Mouse (Mus musculus): ENCODE measurements around the gene Sipa1l2. TPM values are rescaled to one million over a fixed set of nuclear protein-coding genes. Genes with fewer than 3 reads are reported as not detected.

Sipa1l2 gene
- polyA plus RNA-seq, 1 experiment from 2014 or later = 25.3 TPM

- H3K27me3 ChIP-seq = no peaks in the 10 kb centered on the region
- no peak overlapping the region for H3K4me3 ChIP-seq
- no peak overlapping the region for H3K9ac ChIP-seq
- peak overlapping the region; percentile 23; the same call in 1 of the 2 replicates for H3K27ac ChIP-seq (replicated peaks)
- whole genome bisulfite sequencing = 26% methylated on average over 6 of the region's 6 CpGs
- no peaks in the 10 kb centered on the region for H3K36me3 ChIP-seq
- H3K4me2 ChIP-seq = no peak overlapping the region
- H3K9me3 ChIP-seq = no peaks in the 10 kb centered on the region
- ATAC-seq (ENCODE audit: low FRiP score, low read depth) = no peak
- H3K4me1 ChIP-seq (replicated peaks) = peaks cover 63% of the 10 kb centered on the region
These were observed 64.9 kb downstream of the Sipa1l2 start for GRCm38 (mm10) chr8:125504605-125505257.

DNA sequence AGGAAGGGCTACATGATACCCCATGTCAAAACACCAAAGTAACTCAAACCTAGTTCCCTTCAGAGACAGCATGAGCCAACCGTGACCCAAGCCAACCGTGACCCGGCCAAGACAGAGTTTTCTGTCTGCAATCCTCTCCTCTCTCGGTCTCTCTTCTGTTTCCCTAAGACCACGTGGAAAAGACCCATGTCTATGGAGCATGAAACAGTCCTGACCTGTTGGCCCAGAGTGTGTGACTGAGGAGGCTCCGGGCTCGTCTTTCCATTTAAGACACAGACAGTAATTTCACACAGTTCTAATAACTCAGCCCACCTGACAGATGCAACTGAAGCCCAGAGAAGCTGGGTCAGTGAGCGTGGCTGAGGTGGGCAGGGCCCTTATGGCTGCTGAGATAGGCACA, 65.8 kb downstream of the Sipa1l2 start:
- Histone ChIP-seq H3K27ac (replicated peaks) (no peak overlapping the region), H3K27me3 (no peaks in the 10 kb centered on the region), H3K36me3 (no peaks in the 10 kb centered on the region), H3K4me3 (no peak overlapping the region), H3K4me1 (replicated peaks) (peaks cover 59% of the 10 kb centered on the region), H3K9me3 (no peaks in the 10 kb centered on the region), H3K4me2 (no peak overlapping the region), H3K9ac (no peak overlapping the region)
- WGBS = 76% methylated on average over 8 of the region's 8 CpGs
- no peak for ATAC-seq (ENCODE audit: low FRiP score, low read depth)

DNA sequence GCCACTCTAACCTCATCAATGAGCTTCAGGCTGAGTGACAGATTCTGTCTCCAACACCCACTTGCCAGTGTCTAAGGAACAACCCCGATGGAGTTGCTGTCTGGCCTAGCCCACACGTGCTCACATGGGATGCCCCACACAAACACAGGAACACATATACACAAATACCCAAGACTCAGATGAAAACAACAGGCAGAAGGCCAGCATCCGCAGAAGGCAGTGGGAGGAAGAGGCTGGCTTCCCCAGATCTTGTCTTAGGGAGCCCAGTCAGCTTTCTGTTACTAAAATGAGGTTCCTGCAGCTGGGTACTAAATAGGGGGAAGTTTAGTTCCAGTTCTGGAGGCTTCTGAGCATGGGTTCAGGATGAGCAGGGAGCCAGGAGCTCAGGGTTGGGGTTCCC, 66.8 kb downstream of the Sipa1l2 start:
- no peaks in the 10 kb centered on the region for H3K36me3 ChIP-seq
- WGBS = 88% methylated on average over 3 of the region's 3 CpGs
- no peak overlapping the region for H3K27ac ChIP-seq (replicated peaks)
- H3K4me1 ChIP-seq (replicated peaks) = peaks cover 59% of the 10 kb centered on the region
- H3K27me3 ChIP-seq = no peaks in the 10 kb centered on the region
- no peak overlapping the region for H3K4me2 ChIP-seq
- H3K9me3 ChIP-seq = no peaks in the 10 kb centered on the region
- no peak overlapping the region for H3K4me3 ChIP-seq
- no peak overlapping the region for H3K9ac ChIP-seq
- ATAC-seq (ENCODE audit: low FRiP score, low read depth) = no peak

- Histone ChIP-seq H3K27ac (replicated peaks) (no peak overlapping the region), H3K4me1 (replicated peaks) (peaks cover 39% of the 10 kb centered on the region), H3K27me3 (no peaks in the 10 kb centered on the region), H3K4me3 (no peak overlapping the region), H3K36me3 (no peaks in the 10 kb centered on the region), H3K4me2 (no peak overlapping the region), H3K9ac (no peak overlapping the region), H3K9me3 (no peaks in the 10 kb centered on the region)
- no peak for ATAC-seq (ENCODE audit: low FRiP score, low read depth)
- 48% methylated on average over 5 of the region's 5 CpGs for WGBS
These were observed 69.6 kb downstream of the Sipa1l2 start for GRCm38 (mm10) chr8:125500005-125500404.

DNA sequence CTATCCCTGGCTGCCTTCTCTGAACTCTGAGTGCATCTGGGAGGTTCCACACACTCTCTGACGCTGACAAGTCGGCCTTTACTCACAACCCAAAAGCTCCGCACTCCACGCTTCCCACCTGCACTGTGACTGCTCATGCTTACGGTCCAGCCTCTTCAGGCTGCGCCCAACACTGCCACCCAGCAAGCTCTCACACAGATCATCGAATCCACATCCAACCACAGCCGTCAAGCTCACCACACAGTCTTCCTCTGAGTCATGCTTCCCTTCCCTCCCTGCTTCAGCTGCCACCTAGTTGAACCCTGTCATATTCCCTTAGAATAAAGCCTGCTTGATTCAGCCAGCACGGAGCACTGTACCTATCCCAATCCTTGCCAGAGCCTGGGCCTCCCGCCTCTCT, 71.1 kb downstream of the Sipa1l2 start:
- H3K4me3 ChIP-seq = no peak overlapping the region
- no peak overlapping the region for H3K27ac ChIP-seq (replicated peaks)
- H3K27me3 ChIP-seq = no peaks in the 10 kb centered on the region
- ATAC-seq (ENCODE audit: low FRiP score, low read depth) = no peak
- H3K4me2 ChIP-seq = no peak overlapping the region
- H3K9ac ChIP-seq = no peak overlapping the region
- peaks cover 30% of the 10 kb centered on the region for H3K4me1 ChIP-seq (replicated peaks)
- 75% methylated on average over 10 of the region's 10 CpGs for WGBS
- no peaks in the 10 kb centered on the region for H3K9me3 ChIP-seq
- no peaks in the 10 kb centered on the region for H3K36me3 ChIP-seq

DNA sequence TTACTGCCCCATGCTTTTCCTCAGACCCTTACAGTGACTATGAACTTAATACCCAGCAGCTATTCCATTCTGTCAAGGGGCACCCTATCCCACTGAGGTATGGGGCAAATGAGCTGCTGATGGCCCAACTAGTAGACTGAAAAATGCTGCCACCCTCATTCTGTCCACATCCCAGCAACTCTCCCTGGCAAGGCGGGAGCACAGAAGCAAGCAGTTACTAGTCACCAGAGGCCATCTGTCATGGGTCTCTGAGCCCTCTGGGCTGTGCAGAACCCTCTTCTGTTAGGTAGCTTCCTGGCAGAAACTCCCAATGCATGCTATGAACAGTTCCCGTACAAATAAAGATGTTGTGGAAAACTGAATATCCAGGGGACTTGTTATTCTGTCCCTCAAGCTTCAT, 74.1 kb downstream of the Sipa1l2 start:
- no peak for ATAC-seq (ENCODE audit: low FRiP score, low read depth)
- no peak overlapping the region for H3K4me2 ChIP-seq
- no peak overlapping the region for H3K27ac ChIP-seq (replicated peaks)
- H3K36me3 ChIP-seq = peaks cover 4% of the 10 kb centered on the region; the same call in 1 of the 2 replicates
- H3K9ac ChIP-seq = no peak overlapping the region
- peaks cover 32% of the 10 kb centered on the region for H3K4me1 ChIP-seq (replicated peaks)
- 69% methylated on average over 2 of the region's 2 CpGs for WGBS
- H3K27me3 ChIP-seq = no peaks in the 10 kb centered on the region
- H3K4me3 ChIP-seq = no peak overlapping the region
- H3K9me3 ChIP-seq = no peaks in the 10 kb centered on the region

DNA sequence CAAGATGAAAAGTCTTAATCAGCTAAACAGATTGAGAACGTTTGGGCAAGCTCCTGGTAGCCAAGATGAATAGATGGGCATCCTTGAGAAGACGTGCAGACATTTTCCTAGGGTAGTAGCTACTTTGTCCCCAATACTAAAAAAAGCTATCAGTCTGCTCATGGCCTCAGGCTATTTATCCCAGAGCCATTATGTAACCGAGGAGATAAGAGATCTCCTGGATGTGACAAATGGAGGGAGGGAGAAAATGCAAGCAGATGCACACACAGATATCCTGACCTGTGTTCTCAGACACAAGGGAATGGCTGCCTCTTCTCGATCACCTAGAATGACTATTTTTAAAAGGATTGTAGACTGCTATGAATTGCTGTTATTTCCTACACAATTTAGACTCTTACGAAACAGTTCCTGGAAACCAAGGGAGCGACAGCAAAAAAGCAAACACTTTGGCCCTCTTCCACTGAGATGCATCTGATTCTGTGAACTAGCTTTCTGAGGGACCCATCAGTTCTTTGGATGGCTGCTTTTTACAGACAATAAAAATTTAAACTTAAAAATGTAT, 76.3 kb downstream of the Sipa1l2 start:
- no peak overlapping the region for H3K4me2 ChIP-seq
- no peak for ATAC-seq (ENCODE audit: low FRiP score, low read depth)
- H3K4me1 ChIP-seq (replicated peaks) = peaks cover 17% of the 10 kb centered on the region
- H3K9me3 ChIP-seq = no peaks in the 10 kb centered on the region
- H3K9ac ChIP-seq = no peak overlapping the region
- H3K27me3 ChIP-seq = no peaks in the 10 kb centered on the region
- 52% methylated on average over 6 of the region's 6 CpGs for WGBS
- H3K27ac ChIP-seq (replicated peaks) = no peak overlapping the region
- H3K36me3 ChIP-seq = peaks cover 4% of the 10 kb centered on the region; the same call in 1 of the 2 replicates
- H3K4me3 ChIP-seq = no peak overlapping the region

GRCm38 (mm10) chr8:125492416-125492815, 77.2 kb downstream of the Sipa1l2 start:
- Histone ChIP-seq H3K27me3 (no peaks in the 10 kb centered on the region), H3K4me2 (no peak overlapping the region), H3K4me1 (replicated peaks) (peaks cover 13% of the 10 kb centered on the region), H3K4me3 (no peak overlapping the region), H3K9ac (no peak overlapping the region), H3K9me3 (no peaks in the 10 kb centered on the region), H3K36me3 (peaks cover 4% of the 10 kb centered on the region; the same call in 1 of the 2 replicates), H3K27ac (replicated peaks) (no peak overlapping the region)
- no peak for ATAC-seq (ENCODE audit: low FRiP score, low read depth)
- 87% methylated on average over 11 of the region's 11 CpGs for WGBS

- no peak overlapping the region for H3K27ac ChIP-seq (replicated peaks)
- WGBS = 76% methylated on average over 1 of the region's 1 CpGs
These were observed 80.9 kb downstream of the Sipa1l2 start for GRCm38 (mm10) chr8:125488747-125489146.

DNA sequence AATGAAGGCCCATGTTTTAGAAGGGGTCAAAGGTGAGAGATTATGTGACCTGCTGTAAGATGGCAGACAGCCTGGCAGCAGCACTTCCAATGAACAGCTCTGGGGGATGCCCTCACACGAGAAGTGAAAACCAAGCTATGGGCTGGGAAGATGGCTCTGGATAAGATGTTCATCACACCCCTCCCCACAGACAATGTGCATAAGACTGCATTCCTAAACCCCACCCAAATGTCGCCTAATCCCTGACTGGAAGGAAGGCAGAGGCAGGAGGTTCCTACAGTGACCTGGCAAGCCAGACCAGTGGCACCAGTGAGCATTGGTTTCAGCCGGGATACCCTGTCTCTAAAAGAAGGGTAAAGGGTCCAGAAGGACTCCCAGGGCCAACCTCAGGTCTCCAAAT, 83.9 kb downstream of the Sipa1l2 start:
- Histone ChIP-seq H3K4me2 (no peak overlapping the region), H3K36me3 (peaks cover 11% of the 10 kb centered on the region; the same call in 1 of the 2 replicates), H3K4me1 (replicated peaks) (peaks cover 13% of the 10 kb centered on the region), H3K27ac (replicated peaks) (no peak overlapping the region), H3K9ac (no peak overlapping the region), H3K4me3 (no peak overlapping the region), H3K9me3 (no peaks in the 10 kb centered on the region), H3K27me3 (no peaks in the 10 kb centered on the region)
- ATAC-seq (ENCODE audit: low FRiP score, low read depth) = no peak
- WGBS = 91% methylated on average over 3 of the region's 3 CpGs

More at GRCm38 (mm10) chr8:125488747-125489146, 80.9 kb downstream of the Sipa1l2 start:
- no peak for ATAC-seq (ENCODE audit: low FRiP score, low read depth)
- H3K4me2 ChIP-seq = no peak overlapping the region
- no peaks in the 10 kb centered on the region for H3K27me3 ChIP-seq
- H3K4me3 ChIP-seq = no peak overlapping the region
- H3K9me3 ChIP-seq = no peaks in the 10 kb centered on the region
- peaks cover 4% of the 10 kb centered on the region; the same call in 1 of the 2 replicates for H3K36me3 ChIP-seq
- peaks cover 20% of the 10 kb centered on the region for H3K4me1 ChIP-seq (replicated peaks)
- no peak overlapping the region for H3K9ac ChIP-seq

DNA sequence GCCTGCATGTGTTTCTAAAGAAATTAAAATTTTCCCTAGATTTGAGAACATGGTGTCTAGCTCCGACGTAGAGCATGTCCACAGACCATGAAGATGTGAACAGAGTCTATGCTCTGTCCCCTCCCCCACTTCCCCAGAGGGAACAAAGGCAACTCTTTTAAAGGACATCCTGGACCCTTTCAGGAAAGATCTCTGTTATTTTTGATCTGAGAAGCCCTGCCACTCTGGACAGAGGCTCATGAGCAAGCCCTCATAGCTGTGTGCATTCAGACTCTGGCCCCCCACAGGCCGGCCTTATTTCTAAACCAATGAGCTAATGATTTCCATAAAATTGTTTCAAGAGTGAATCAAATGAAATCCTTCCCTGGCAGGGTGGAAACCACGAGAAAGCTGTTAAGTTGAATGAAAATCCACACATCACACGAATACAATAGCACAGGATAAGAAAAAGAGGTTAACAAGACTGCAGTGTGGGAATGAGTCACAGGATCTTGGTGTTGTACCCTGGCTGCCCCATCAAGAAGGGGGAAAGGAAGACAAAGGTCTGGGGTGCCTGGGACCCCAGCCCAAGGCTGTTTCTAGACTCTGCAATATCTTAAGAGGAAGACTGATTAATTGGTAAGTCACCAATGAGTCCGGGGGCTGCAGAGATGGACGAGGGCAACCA, 84.9 kb downstream of the Sipa1l2 start:
- WGBS = 29% methylated on average over 7 of the region's 7 CpGs
- peaks cover 13% of the 10 kb centered on the region for H3K4me1 ChIP-seq (replicated peaks)
- 0 out of 2 replicates have a peak overlapping the region, but pooled peaks have one; percentile 14 for H3K27ac ChIP-seq (replicated peaks)
- no peak for ATAC-seq (ENCODE audit: low FRiP score, low read depth)
- no peak overlapping the region for H3K4me3 ChIP-seq
- no peak overlapping the region for H3K4me2 ChIP-seq
- no peaks in the 10 kb centered on the region for H3K27me3 ChIP-seq
- peaks cover 13% of the 10 kb centered on the region; the same call in 1 of the 2 replicates for H3K36me3 ChIP-seq
- no peaks in the 10 kb centered on the region for H3K9me3 ChIP-seq
- no peak overlapping the region for H3K9ac ChIP-seq

- Histone ChIP-seq H3K4me1 (replicated peaks) (peaks cover 13% of the 10 kb centered on the region), H3K27ac (replicated peaks) (no peak overlapping the region), H3K4me2 (no peak overlapping the region), H3K4me3 (no peak overlapping the region), H3K9ac (no peak overlapping the region), H3K9me3 (no peaks in the 10 kb centered on the region), H3K27me3 (no peaks in the 10 kb centered on the region), H3K36me3 (peaks cover 17% of the 10 kb centered on the region; the same call in 1 of the 2 replicates)
- WGBS = 83% methylated on average over 5 of the region's 5 CpGs
- ATAC-seq (ENCODE audit: low FRiP score, low read depth) = no peak
These were observed 87.0 kb downstream of the Sipa1l2 start for GRCm38 (mm10) chr8:125482491-125483096.

Data from hindbrain, embryonic 15.5 days (tissue).